Mouse (Mus musculus): ENCODE data around the gene Ighmbp2. TPM values are rescaled to one million over a fixed set of nuclear protein-coding genes. Genes with fewer than 3 reads are reported as not detected.

Gene Ighmbp2
- total and polyA plus RNA-seq, 2 experiments, result 1.8 to 3.9 TPM

- no peaks in the 10 kb centered on the region for H3K27me3 ChIP-seq (ENCODE audit: control insufficient read depth, insufficient read depth, low read length)
- DNase-seq (ENCODE audit: extremely low read depth, low read depth, low spot score), result no peak
- no peak overlapping the region for H3K9ac ChIP-seq (ENCODE audit: low read depth, low read length)
- no peak for TF ChIP-seq CTCF (IDR thresholded peaks at IDR 0.05; ENCODE audit: low read depth, low read length)
- H3K4me1 ChIP-seq (ENCODE audit: control insufficient read depth, insufficient read depth, low read length), result peaks cover 4% of the 10 kb centered on the region; the same call in 1 of the 2 replicates
- H3K27ac ChIP-seq (replicated peaks; ENCODE audit: insufficient read depth, low read depth, low read length), result no peak overlapping the region
- H3K79me2 ChIP-seq (ENCODE audit: control insufficient read depth, insufficient read depth, low read length), result no peaks in the 10 kb centered on the region
- H3K36me3 ChIP-seq (ENCODE audit: control insufficient read depth, insufficient read depth, low read length), result no peaks in the 10 kb centered on the region
- H3K4me3 ChIP-seq (ENCODE audit: insufficient read depth, low read depth, low read length), result no peak overlapping the region
Observed at GRCm38 (mm10) chr19:3297034-3297433, 14.2 kb upstream of the Ighmbp2 start.

- peaks cover 4% of the 10 kb centered on the region; the same call in 1 of the 2 replicates for H3K4me1 ChIP-seq (ENCODE audit: control insufficient read depth, insufficient read depth, low read length)
- no peak for DNase-seq (ENCODE audit: extremely low read depth, low read depth, low spot score)
- TF ChIP-seq CTCF (IDR thresholded peaks at IDR 0.05; ENCODE audit: low read depth, low read length) (no peak), POLR2A (IDR thresholded peaks at IDR 0.05; ENCODE audit: extremely low read depth, insufficient read depth, low read length) (no peak)
Observed at GRCm38 (mm10) chr19:3295245-3295644, 12.4 kb upstream of the Ighmbp2 start.

GRCm38 (mm10) chr19:3292993-3293392 is 10.2 kb upstream of the Ighmbp2 start:
- DNase-seq (ENCODE audit: extremely low read depth, low read depth, low spot score), result no peak
- no peak overlapping the region for H3K4me3 ChIP-seq (ENCODE audit: insufficient read depth, low read depth, low read length)
- H3K4me1 ChIP-seq (ENCODE audit: control insufficient read depth, insufficient read depth, low read length), result peaks cover 4% of the 10 kb centered on the region; the same call in 1 of the 2 replicates
- H3K79me2 ChIP-seq (ENCODE audit: control insufficient read depth, insufficient read depth, low read length), result no peaks in the 10 kb centered on the region
- WGBS, result 30% methylated on average over 1 of the region's 1 CpGs
- H3K27me3 ChIP-seq (ENCODE audit: control insufficient read depth, insufficient read depth, low read length), result no peaks in the 10 kb centered on the region
- no peak for TF ChIP-seq POLR2A (IDR thresholded peaks at IDR 0.05; ENCODE audit: extremely low read depth, insufficient read depth, low read length)
- TF ChIP-seq CTCF (IDR thresholded peaks at IDR 0.05; ENCODE audit: low read depth, low read length), result no peak
- no peak overlapping the region for H3K27ac ChIP-seq (replicated peaks; ENCODE audit: insufficient read depth, low read depth, low read length)
- no peak overlapping the region for H3K9ac ChIP-seq (ENCODE audit: low read depth, low read length)
- H3K36me3 ChIP-seq (ENCODE audit: control insufficient read depth, insufficient read depth, low read length), result peaks cover 3% of the 10 kb centered on the region; the same call in 1 of the 2 replicates

More at GRCm38 (mm10) chr19:3295245-3295644, 12.4 kb upstream of the Ighmbp2 start:
- Histone ChIP-seq H3K27me3 (ENCODE audit: control insufficient read depth, insufficient read depth, low read length) (no peaks in the 10 kb centered on the region), H3K27ac (replicated peaks; ENCODE audit: insufficient read depth, low read depth, low read length) (no peak overlapping the region), H3K9ac (ENCODE audit: low read depth, low read length) (no peak overlapping the region), H3K36me3 (ENCODE audit: control insufficient read depth, insufficient read depth, low read length) (no peaks in the 10 kb centered on the region), H3K79me2 (ENCODE audit: control insufficient read depth, insufficient read depth, low read length) (no peaks in the 10 kb centered on the region), H3K4me3 (ENCODE audit: insufficient read depth, low read depth, low read length) (no peak overlapping the region)
- 81% methylated on average over 6 of the region's 6 CpGs for WGBS

- Histone ChIP-seq H3K4me1 (ENCODE audit: control insufficient read depth, insufficient read depth, low read length) (peaks cover 4% of the 10 kb centered on the region; the same call in 1 of the 2 replicates), H3K27ac (replicated peaks; ENCODE audit: insufficient read depth, low read depth, low read length) (no peak overlapping the region), H3K27me3 (ENCODE audit: control insufficient read depth, insufficient read depth, low read length) (no peaks in the 10 kb centered on the region), H3K36me3 (ENCODE audit: control insufficient read depth, insufficient read depth, low read length) (peaks cover 3% of the 10 kb centered on the region; the same call in 1 of the 2 replicates), H3K4me3 (ENCODE audit: insufficient read depth, low read depth, low read length) (no peak overlapping the region), H3K79me2 (ENCODE audit: control insufficient read depth, insufficient read depth, low read length) (no peaks in the 10 kb centered on the region), H3K9ac (ENCODE audit: low read depth, low read length) (no peak overlapping the region)
- 67% methylated on average over 2 of the region's 2 CpGs for WGBS
- peak; percentile 49 for DNase-seq (ENCODE audit: extremely low read depth, low read depth, low spot score)
- TF ChIP-seq POLR2A (IDR thresholded peaks at IDR 0.05; ENCODE audit: extremely low read depth, insufficient read depth, low read length), result no peak
- peak; percentile 96 for TF ChIP-seq CTCF (IDR thresholded peaks at IDR 0.05; ENCODE audit: low read depth, low read length)
Observed at GRCm38 (mm10) chr19:3292028-3292427, 9.2 kb upstream of the Ighmbp2 start.

- Histone ChIP-seq H3K9ac (ENCODE audit: low read depth, low read length) (no peak overlapping the region), H3K79me2 (ENCODE audit: control insufficient read depth, insufficient read depth, low read length) (no peaks in the 10 kb centered on the region), H3K27me3 (ENCODE audit: control insufficient read depth, insufficient read depth, low read length) (no peaks in the 10 kb centered on the region), H3K4me1 (ENCODE audit: control insufficient read depth, insufficient read depth, low read length) (peaks cover 4% of the 10 kb centered on the region; the same call in 1 of the 2 replicates), H3K36me3 (ENCODE audit: control insufficient read depth, insufficient read depth, low read length) (peaks cover 3% of the 10 kb centered on the region; the same call in 1 of the 2 replicates), H3K27ac (replicated peaks; ENCODE audit: insufficient read depth, low read depth, low read length) (no peak overlapping the region), H3K4me3 (ENCODE audit: insufficient read depth, low read depth, low read length) (no peak overlapping the region)
- DNase-seq (ENCODE audit: extremely low read depth, low read depth, low spot score), result peak; percentile 66
- TF ChIP-seq POLR2A (IDR thresholded peaks at IDR 0.05; ENCODE audit: extremely low read depth, insufficient read depth, low read length) (no peak), CTCF (IDR thresholded peaks at IDR 0.05; ENCODE audit: low read depth, low read length) (no peak)
- 23% methylated on average over 1 of the region's 1 CpGs for WGBS
Observed at GRCm38 (mm10) chr19:3289006-3289405, 6.2 kb upstream of the Ighmbp2 start.

- H3K27ac ChIP-seq (replicated peaks; ENCODE audit: insufficient read depth, low read depth, low read length), result no peak overlapping the region
- no peaks in the 10 kb centered on the region for H3K79me2 ChIP-seq (ENCODE audit: control insufficient read depth, insufficient read depth, low read length)
- peaks cover 6% of the 10 kb centered on the region for H3K4me1 ChIP-seq (ENCODE audit: control insufficient read depth, insufficient read depth, low read length)
- no peaks in the 10 kb centered on the region for H3K36me3 ChIP-seq (ENCODE audit: control insufficient read depth, insufficient read depth, low read length)
- 58% methylated on average over 4 of the region's 4 CpGs for WGBS
- H3K4me3 ChIP-seq (ENCODE audit: insufficient read depth, low read depth, low read length), result no peak overlapping the region
- no peak overlapping the region for H3K9ac ChIP-seq (ENCODE audit: low read depth, low read length)
- TF ChIP-seq CTCF (IDR thresholded peaks at IDR 0.05; ENCODE audit: low read depth, low read length), result no peak
- no peak for TF ChIP-seq POLR2A (IDR thresholded peaks at IDR 0.05; ENCODE audit: extremely low read depth, insufficient read depth, low read length)
- DNase-seq (ENCODE audit: extremely low read depth, low read depth, low spot score), result no peak
- H3K27me3 ChIP-seq (ENCODE audit: control insufficient read depth, insufficient read depth, low read length), result no peaks in the 10 kb centered on the region
Observed at GRCm38 (mm10) chr19:3281886-3282285, 931 bp downstream of the Ighmbp2 start.

Measured in liver, adult 2 months (tissue).